Mouse (Mus musculus) bone marrow, adult 2 months (tissue): Measurements from ENCODE around the gene Akr1b8. TPM values are rescaled to one million over a fixed set of nuclear protein-coding genes. Genes with fewer than 3 reads are reported as not detected.
"Not testable (repeated sequence)": the region's sequence is repeated elsewhere in the genome, so short reads cannot be mapped to it uniquely, and the experiment has no call there.

Experiments
- H3K27ac ChIP-seq: fragments of 200-500 bp; 2 replicates; pipeline ENCODE4 v1.5.1; 2012; ENCODE audit warnings: low read depth, mild to moderate bottlenecking, control low read depth, inconsistent platforms, low read length; ENCODE audit not compliant: control insufficient read depth, poor library complexity, insufficient read depth
- H3K4me1 ChIP-seq: fragments of 200-500 bp; 2 replicates; pipeline ENCODE4 v1.6.1; 2011; ENCODE audit warnings: low read length; ENCODE audit not compliant: control insufficient read depth, insufficient read depth
- H3K4me3 ChIP-seq: fragments of 200-500 bp; replicated peaks from 2 replicates; pipeline ENCODE3; 2011; ENCODE audit warnings: mild to moderate bottlenecking, low read depth, low read length, control low read depth; ENCODE audit not compliant: control insufficient read depth
- CTCF ChIP-seq: fragments of 200-500 bp; IDR thresholded peaks from 2 replicates; pipeline ENCODE4 v1.5.1; 2011; ENCODE audit warnings: low read length, control low read depth; ENCODE audit not compliant: control insufficient read depth, insufficient read depth
- POLR2A ChIP-seq: fragments of 200-500 bp; IDR thresholded peaks from 2 replicates; pipeline ENCODE4 v1.6.1; 2011; ENCODE audit warnings: low read depth, mild to moderate bottlenecking, control low read depth, low read length, borderline replicate concordance; ENCODE audit not compliant: control insufficient read depth
- WGBS: fragments of 180-500 bp; shearing (Covaris S2); methylation state at CpG from one replicate; pipeline ENCODE4 v1.1.7; 2018; 5-methylcytosine and 5-hydroxymethylcytosine counted together
- polyA plus RNA-seq: library from polyadenylated mRNA; stranded (reverse); fragments of >200 nt; gene quantifications from 2 replicates; pipeline ENCODE4 v1.2.4, GENCODE M21; 2011; ENCODE audit warnings: low replicate concordance; ENCODE audit not compliant: missing spikeins, insufficient read depth, insufficient read length

Gene Akr1b8
- polyA plus RNA-seq, 1 experiment, result 3.1 TPM

DNA sequence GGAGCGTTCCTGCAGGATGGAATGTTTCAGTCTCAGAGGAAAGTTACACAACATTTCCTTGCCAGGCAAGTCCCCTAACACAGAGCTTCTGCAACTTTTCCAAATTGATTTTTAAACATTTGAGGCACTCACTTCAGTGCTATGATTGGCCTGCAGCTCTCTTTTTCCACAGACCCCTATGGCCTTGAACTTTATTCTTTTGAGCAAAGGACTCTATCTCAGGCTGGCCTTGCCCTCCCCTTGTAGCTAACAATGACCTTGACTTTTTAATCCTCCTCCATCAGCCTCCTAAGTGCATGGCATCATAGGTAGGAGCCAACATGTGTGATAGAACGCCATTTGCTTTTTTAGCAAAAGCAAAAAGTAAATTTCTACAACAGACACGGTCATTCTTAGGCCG is 52.8 kb downstream of the Akr1b8 start:
- TF ChIP-seq CTCF (no peak), POLR2A (no peak)
- H3K4me1 ChIP-seq, result no peaks in the 10 kb centered on the region
- H3K4me3 ChIP-seq, result no peak overlapping the region
- H3K27ac ChIP-seq, result no peak overlapping the region
- 81% methylated on average over 4 of the region's 4 CpGs for WGBS

DNA sequence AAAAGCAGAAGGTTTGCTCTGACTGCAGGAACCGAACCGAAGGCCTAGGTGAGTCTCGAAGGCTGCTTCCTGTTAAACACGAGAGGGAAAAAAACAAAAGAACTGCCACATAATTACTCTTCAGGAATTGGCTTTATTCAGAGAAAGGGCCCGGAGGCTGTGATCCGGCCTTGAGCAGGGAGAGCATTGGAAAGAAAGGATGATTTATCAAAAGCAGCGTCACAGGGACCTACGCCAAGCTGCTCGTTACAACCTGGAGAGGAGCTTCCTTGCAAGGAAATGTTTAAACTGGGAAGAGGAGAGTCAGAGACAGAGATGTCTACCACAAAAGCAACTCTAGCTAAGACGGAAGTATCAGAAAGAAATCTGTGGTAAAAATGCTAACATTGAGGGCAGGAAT is 53.5 kb downstream of the Akr1b8 start:
- TF ChIP-seq POLR2A (no peak), CTCF (no peak)
- Histone ChIP-seq H3K4me3 (no peak overlapping the region), H3K27ac (no peak overlapping the region), H3K4me1 (no peaks in the 10 kb centered on the region)
- WGBS, result 89% methylated on average over 10 of the region's 10 CpGs

DNA sequence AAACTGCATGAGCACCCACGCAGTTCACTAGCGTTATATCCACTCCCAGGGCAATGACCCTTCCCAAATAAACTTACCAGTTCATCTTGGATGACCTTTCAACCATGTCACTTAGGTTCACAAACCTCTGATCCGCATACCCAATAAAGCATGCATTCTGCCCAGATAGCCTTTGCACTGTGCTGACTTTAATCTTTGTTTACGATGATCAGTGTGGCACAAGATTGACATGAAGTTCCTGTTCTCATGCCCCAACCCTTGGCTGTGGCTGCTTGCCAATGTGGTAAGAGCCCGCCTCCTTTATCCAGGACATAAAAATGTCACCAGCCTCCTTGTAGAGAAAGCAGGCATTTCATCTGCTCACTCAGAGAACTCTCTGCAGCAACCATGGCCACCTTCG is 58.1 kb downstream of the Akr1b8 start, which contains the start of gene Akr1b7:
TSS of gene Akr1b7 (plus strand) at position 312 of the 400 bp plus-strand sequence.
- no peaks in the 10 kb centered on the region for H3K4me1 ChIP-seq
- H3K4me3 ChIP-seq, result no peak within 1 kb of the TSS
- no peak for TF ChIP-seq POLR2A
- TF ChIP-seq CTCF, result no peak
- H3K27ac ChIP-seq, result no peak within 1 kb of the TSS
- WGBS, result 42% methylated on average over 6 of the region's 6 CpGs

DNA sequence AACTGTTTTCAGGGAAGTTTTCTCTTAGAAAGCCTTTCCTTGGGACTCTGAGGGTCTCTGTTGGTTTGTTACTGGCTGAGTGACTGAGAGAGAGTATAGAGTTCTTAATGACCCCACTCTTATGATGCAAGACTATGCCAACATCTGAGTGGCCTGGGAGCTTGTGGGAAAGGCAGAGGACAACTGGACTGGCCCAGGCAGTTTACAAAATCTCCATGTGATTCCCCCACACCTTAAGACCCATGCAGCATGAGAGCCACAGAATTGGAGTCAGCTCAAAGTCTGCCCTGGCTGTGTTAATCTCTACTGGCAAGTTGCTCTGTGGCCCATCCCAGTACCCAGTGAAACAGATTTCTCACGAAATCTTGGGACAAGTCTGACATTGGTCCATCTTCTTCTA is 58.8 kb downstream of the Akr1b8 start:
- Histone ChIP-seq H3K27ac (no peak overlapping the region), H3K4me1 (no peaks in the 10 kb centered on the region), H3K4me3 (no peak overlapping the region)
- 54% methylated on average over 1 of the region's 1 CpGs for WGBS
- no peak for TF ChIP-seq CTCF

DNA sequence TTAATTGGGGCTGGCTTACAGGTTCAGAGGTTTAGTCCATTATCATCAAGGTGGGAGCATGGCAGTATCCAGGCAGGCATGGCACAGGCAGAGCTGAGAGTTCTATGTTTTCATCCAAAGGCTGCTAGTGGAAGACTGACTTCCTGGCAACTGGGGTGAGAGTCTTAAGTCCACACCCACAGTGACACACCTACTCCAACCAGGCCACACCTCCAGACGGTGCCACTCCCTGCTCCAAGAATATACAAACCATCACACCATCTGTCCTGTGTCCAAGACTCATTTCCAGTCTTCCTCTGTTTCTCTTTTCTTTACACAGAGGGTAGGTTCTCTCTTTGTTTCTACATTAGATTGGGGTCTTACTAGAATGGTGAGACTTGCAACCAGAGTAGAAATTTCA is 59.5 kb downstream of the Akr1b8 start:
- H3K4me1 ChIP-seq, result not testable (repeated sequence)
- WGBS, result 43% methylated on average over 1 of the region's 1 CpGs

DNA sequence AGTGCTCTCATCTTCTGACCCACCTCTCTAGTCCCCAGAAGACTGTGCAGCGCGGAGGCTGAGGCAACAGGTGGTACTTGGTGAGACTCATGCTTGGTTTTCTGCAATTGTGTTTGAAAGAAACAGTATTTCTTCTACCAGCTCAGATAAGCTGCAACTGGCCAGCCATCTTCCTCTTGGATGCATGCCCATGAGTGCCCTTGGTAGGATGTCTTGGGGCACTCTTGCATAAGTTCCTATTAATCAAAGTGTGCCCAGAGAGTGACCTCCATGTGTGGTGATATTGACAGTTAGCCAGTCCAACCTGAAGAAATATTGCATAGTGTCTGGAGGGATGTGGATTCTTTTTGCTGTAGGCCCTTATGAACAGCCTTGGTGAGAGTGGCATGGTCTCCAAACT is 62.6 kb downstream of the Akr1b8 start:
- H3K27ac ChIP-seq, result no peak overlapping the region

More for the DNA sequence above, 59.5 kb downstream of the Akr1b8 start:
- H3K27ac ChIP-seq, H3K4me3 ChIP-seq: not testable (repeated sequence)

More for the DNA sequence above, 62.6 kb downstream of the Akr1b8 start:
- H3K4me1 ChIP-seq, result no peaks in the 10 kb centered on the region
- WGBS, result 76% methylated on average over 2 of the region's 2 CpGs
- H3K4me3 ChIP-seq, result no peak overlapping the region
- TF ChIP-seq POLR2A (no peak), CTCF (no peak)

Other genes with a start within 250 kb of the Akr1b8 start
- gene Slc35b4, start 177.0 kb upstream of the Akr1b8 start, polyA plus RNA-seq, result 1.9 and 5.1 TPM in 2 replicates
- 52.4 and 76.9 TPM in 2 replicates for gene Akr1b3, start 36.6 kb upstream of the Akr1b8 start, polyA plus RNA-seq
- gene Akr1b10, start 30.1 kb downstream of the Akr1b8 start, polyA plus RNA-seq, result 10.4 and 15.7 TPM in 2 replicates
- 2.4 TPM in 1 of 2 replicates, not detected in the other for gene Akr1b7, start 58.2 kb downstream of the Akr1b8 start, polyA plus RNA-seq
- gene Bpgm, start 122.1 kb downstream of the Akr1b8 start, polyA plus RNA-seq, result 201 and 347 TPM in 2 replicates
- 70.5 and 93.3 TPM in 2 replicates for gene Cald1, start 244.4 kb downstream of the Akr1b8 start, polyA plus RNA-seq